Mouse (Mus musculus) CH12.LX (cell line): ENCODE data around the gene Snx5. TPM values are rescaled to one million over a fixed set of nuclear protein-coding genes. Genes with fewer than 3 reads are reported as not detected.

ENCODE experiments used
- DNase-seq: peaks from one replicate; pipeline ENCODE4 v3.0.0-alpha.2; 2013; ENCODE audit errors: extremely low read depth
- H3K27ac ChIP-seq: 2 replicates; pipeline ENCODE4 v1.5.1; 2012; ENCODE audit warnings: low read depth, mild to moderate bottlenecking, control low read depth, moderate library complexity; ENCODE audit not compliant: insufficient read depth
- H3K27me3 ChIP-seq: replicated peaks from 2 replicates; pipeline ENCODE3; 2012; ENCODE audit warnings: inconsistent platforms
- H3K36me3 ChIP-seq, 2 experiments: replicated peaks in 1 of 2; 2 replicates each; pipeline versions ENCODE3 to v1.6.1; 2012; ENCODE audit warnings: inconsistent platforms in 1 of 2, low read length in 1 of 2, mild to moderate bottlenecking in 1 of 2, mixed read lengths in 1 of 2, moderate library complexity in 1 of 2; ENCODE audit not compliant: control insufficient read depth in 1 of 2, insufficient read depth in 1 of 2
- H3K4me1 ChIP-seq, 2 experiments: 2 replicates each; pipeline ENCODE4 v1.6.1; 2012; ENCODE audit warnings: inconsistent platforms in 1 of 2, moderate library complexity in 1 of 2; ENCODE audit not compliant: insufficient read depth in 2 of 2, control insufficient read depth in 1 of 2
- H3K4me2 ChIP-seq: 2 replicates; pipeline ENCODE4 v1.6.1; 2012; ENCODE audit warnings: low read depth, mild to moderate bottlenecking, control low read depth; ENCODE audit not compliant: poor library complexity, insufficient read depth, severe bottlenecking
- H3K4me3 ChIP-seq, 3 experiments: fragments of 150-350 bp in 1 of 3; sonication (generic) in 1 of 3; replicated peaks in 1 of 3; 2 replicates each; pipeline versions ENCODE3 to v1.5.1; 2011 to 2012; ENCODE audit warnings: low read depth in 2 of 3, low read length in 2 of 3, mild to moderate bottlenecking in 2 of 3, moderate library complexity in 2 of 3, control low read depth in 1 of 3, improper control_type of control experiment in 1 of 3, inconsistent platforms in 1 of 3, mixed read lengths in 1 of 3; ENCODE audit not compliant: poor library complexity in 1 of 3
- H3K79me2 ChIP-seq: replicated peaks from 2 replicates; pipeline ENCODE4 v1.6.1; 2012; ENCODE audit warnings: mild to moderate bottlenecking, moderate library complexity; ENCODE audit not compliant: control insufficient read depth, poor library complexity, insufficient read depth, severe bottlenecking; ENCODE audit errors: extremely low read depth
- H3K9ac ChIP-seq: 2 replicates; pipeline ENCODE4 v1.6.1; 2012; ENCODE audit warnings: low read depth, mild to moderate bottlenecking, control low read depth, moderate library complexity; ENCODE audit not compliant: insufficient read depth
- H3K9me3 ChIP-seq: replicated peaks from 2 replicates; pipeline ENCODE3; 2012; ENCODE audit warnings: low read length, inconsistent platforms, mixed read lengths
- CHD1 ChIP-seq: IDR thresholded peaks from 2 replicates; pipeline ENCODE4 v1.6.1; 2012; ENCODE audit warnings: low read depth, low read length, improper control_type of control experiment, inconsistent platforms
- CHD2 ChIP-seq: IDR thresholded peaks from 2 replicates; pipeline ENCODE4 v1.6.1; 2011; ENCODE audit warnings: low read length, improper control_type of control experiment
- E2F4 ChIP-seq: IDR thresholded peaks from 2 replicates; pipeline ENCODE4 v1.6.1; 2011; ENCODE audit warnings: low read depth, low read length, improper control_type of control experiment; ENCODE audit not compliant: insufficient replicate concordance
- ELF1 ChIP-seq: IDR thresholded peaks from 2 replicates; pipeline ENCODE4 v1.6.1; 2014; ENCODE audit warnings: low read depth, mild to moderate bottlenecking, inconsistent platforms, low read length, improper control_type of control experiment
- EP300 ChIP-seq: IDR thresholded peaks from 2 replicates; pipeline ENCODE4 v1.6.1; 2011; ENCODE audit warnings: low read length, improper control_type of control experiment
- HCFC1 ChIP-seq: IDR thresholded peaks from 2 replicates; pipeline ENCODE4 v1.6.1; 2012; ENCODE audit warnings: low read depth, mild to moderate bottlenecking, inconsistent platforms, low read length, improper control_type of control experiment
- KAT2A ChIP-seq: IDR thresholded peaks from 2 replicates; pipeline ENCODE4 v1.6.1; 2012; ENCODE audit warnings: low read length, improper control_type of control experiment, inconsistent platforms; ENCODE audit not compliant: insufficient replicate concordance
- MAX ChIP-seq: IDR thresholded peaks from 2 replicates; pipeline ENCODE4 v1.6.1; 2011; ENCODE audit warnings: low read length, improper control_type of control experiment
- MAZ ChIP-seq: IDR thresholded peaks from 2 replicates; pipeline ENCODE4 v1.6.1; 2012; ENCODE audit warnings: low read depth, mild to moderate bottlenecking, inconsistent platforms, low read length, improper control_type of control experiment, moderate library complexity
- MEF2A ChIP-seq: IDR thresholded peaks from 2 replicates; pipeline ENCODE4 v1.6.1; 2014; ENCODE audit warnings: low read depth, mild to moderate bottlenecking, inconsistent platforms, low read length, improper control_type of control experiment, borderline replicate concordance
- MXI1 ChIP-seq: IDR thresholded peaks from 2 replicates; pipeline ENCODE4 v1.6.1; 2011; ENCODE audit warnings: mild to moderate bottlenecking, low read depth, low read length, improper control_type of control experiment
- MYC ChIP-seq: IDR thresholded peaks from 2 replicates; pipeline ENCODE4 v1.6.1; 2011; ENCODE audit warnings: low read depth, mild to moderate bottlenecking, improper control_type of control experiment, low read length
- PAX5 ChIP-seq: IDR thresholded peaks from 2 replicates; pipeline ENCODE4 v1.6.1; 2012; ENCODE audit warnings: low read length, inconsistent platforms, mixed read lengths
- POLR2A ChIP-seq: IDR thresholded peaks from 2 replicates; pipeline ENCODE4 v1.6.1; 2011; ENCODE audit warnings: low read depth, mild to moderate bottlenecking, improper control_type of control experiment, low read length
- RAD21 ChIP-seq: IDR thresholded peaks from 2 replicates; pipeline ENCODE4 v1.6.1; 2011; ENCODE audit warnings: low read depth, mild to moderate bottlenecking, low read length, improper control_type of control experiment, moderate library complexity
- RCOR1 ChIP-seq: conservative IDR thresholded peaks from 2 replicates; pipeline ENCODE4 v1.6.1; 2012; ENCODE audit warnings: low read depth, mild to moderate bottlenecking, inconsistent platforms, low read length, improper control_type of control experiment
- SIN3A ChIP-seq: IDR thresholded peaks from 2 replicates; pipeline ENCODE4 v1.6.1; 2012; ENCODE audit warnings: low read length, improper control_type of control experiment, inconsistent platforms
- SMC3 ChIP-seq: IDR thresholded peaks from 2 replicates; pipeline ENCODE4 v1.6.1; 2011; ENCODE audit warnings: low read depth, low read length, improper control_type of control experiment
- TCF12 ChIP-seq: IDR thresholded peaks from 2 replicates; pipeline ENCODE4 v1.6.1; 2014; ENCODE audit warnings: low read depth, mild to moderate bottlenecking, inconsistent platforms, low read length, improper control_type of control experiment
- UBTF ChIP-seq: IDR thresholded peaks from 2 replicates; pipeline ENCODE4 v1.6.1; 2012; ENCODE audit warnings: low read depth, mild to moderate bottlenecking, inconsistent platforms, low read length, improper control_type of control experiment, moderate library complexity
- USF1 ChIP-seq: IDR thresholded peaks from 2 replicates; pipeline ENCODE4 v1.6.1; 2014; ENCODE audit warnings: low read depth, mild to moderate bottlenecking, inconsistent platforms, low read length, improper control_type of control experiment
- USF2 ChIP-seq: conservative IDR thresholded peaks from 2 replicates; pipeline ENCODE4 v1.6.1; 2011; ENCODE audit warnings: low read depth, low read length, improper control_type of control experiment
- ZC3H11A ChIP-seq: IDR thresholded peaks from 2 replicates; pipeline ENCODE4 v1.6.1; 2012; ENCODE audit warnings: low read depth, mild to moderate bottlenecking, inconsistent platforms, low read length, improper control_type of control experiment
- ZNF384 ChIP-seq: IDR thresholded peaks from 2 replicates; pipeline ENCODE4 v1.6.1; 2012; ENCODE audit warnings: low read depth, low read length, improper control_type of control experiment, inconsistent platforms
- dilution Hi-C: fragments of 300-500 bp; cut with MboI; formaldehyde crosslinking; loops from 2 replicates; pipeline ENCODE4 v1.14.3; 2020; ENCODE audit warnings: low sequenced_read_pairs; ENCODE audit not compliant: extremely low pct_unique_long_range_greater_than_20kb, extremely low pct_ligation_motif_present
- in situ Hi-C: fragments of 300-500 bp; cut with MboI; formaldehyde crosslinking; loops from 3 replicates; pipeline ENCODE4 v1.14.3; 2019; ENCODE audit warnings: low sequenced_read_pairs, low pct_ligation_motif_present, low pct_unique_long_range_greater_than_20kb, mixed read lengths
- polyA plus RNA-seq: library from polyadenylated mRNA; unstranded; fragments of >175 nt; gene quantifications from 2 replicates; pipeline ENCODE4 v1.2.1, GENCODE M21; 2012; ENCODE audit warnings: low read depth; ENCODE audit not compliant: insufficient read length
- total RNA-seq, 2 experiments: library from RNA; depleted of rRNA; stranded (reverse); fragments of 300-350 nt in 1 of 2; fragments of >200 nt in 1 of 2; gene quantifications; 2 replicates each; pipeline ENCODE4 v1.2.3; 2012 to 2014

Snx5 gene
- total and polyA plus RNA-seq, 3 experiments: 380 to 1,220 (median 666) TPM

DNA sequence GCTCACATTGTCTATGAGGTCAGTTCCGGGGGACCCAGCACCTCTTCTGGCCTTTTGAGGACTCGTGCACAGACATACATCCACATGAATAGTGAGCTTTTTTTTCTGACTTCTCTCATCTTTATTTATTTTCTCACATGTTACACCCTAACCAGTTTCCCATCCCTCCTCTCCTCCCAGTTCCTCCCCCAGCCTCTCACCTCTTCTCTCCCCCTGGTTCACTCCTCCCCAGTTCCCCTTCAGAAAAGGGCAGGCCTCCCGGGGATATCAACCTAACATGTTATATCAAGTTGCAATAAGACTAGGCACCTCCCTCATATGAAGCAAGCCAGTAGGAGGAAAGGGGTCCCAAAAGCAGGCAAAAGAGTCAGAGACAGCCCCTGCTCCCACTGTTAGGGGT, 9.9 kb upstream of the Snx5 start:
- H3K4me3 ChIP-seq: no peak overlapping the region
- TF ChIP-seq TCF12 (no peak), USF2 (no peak), ZC3H11A (no peak), KAT2A (no peak), PAX5 (no peak), MYC (no peak), MAZ (no peak), USF1 (no peak), CHD1 (no peak), UBTF (no peak), RCOR1 (no peak), CHD2 (no peak), POLR2A (no peak)
- no peak overlapping the region for H3K27ac ChIP-seq
- H3K9ac ChIP-seq: no peak overlapping the region
- H3K27me3 ChIP-seq: no peaks in the 10 kb centered on the region
- no peak overlapping the region for H3K4me2 ChIP-seq
- DNase-seq: no peak
- in situ Hi-C loops: no loop called here
- H3K9me3 ChIP-seq: no peaks in the 10 kb centered on the region
- H3K79me2 ChIP-seq: no peaks in the 10 kb centered on the region; the same call in 1 of the 2 replicates
- dilution Hi-C loops: no loop called here
- H3K36me3 ChIP-seq: peaks cover 29 to 48% of the 10 kb centered on the region in 2 experiments
- peaks cover 4 to 18% of the 10 kb centered on the region in 2 experiments; a peak in 3 of 4 replicates for H3K4me1 ChIP-seq

DNA sequence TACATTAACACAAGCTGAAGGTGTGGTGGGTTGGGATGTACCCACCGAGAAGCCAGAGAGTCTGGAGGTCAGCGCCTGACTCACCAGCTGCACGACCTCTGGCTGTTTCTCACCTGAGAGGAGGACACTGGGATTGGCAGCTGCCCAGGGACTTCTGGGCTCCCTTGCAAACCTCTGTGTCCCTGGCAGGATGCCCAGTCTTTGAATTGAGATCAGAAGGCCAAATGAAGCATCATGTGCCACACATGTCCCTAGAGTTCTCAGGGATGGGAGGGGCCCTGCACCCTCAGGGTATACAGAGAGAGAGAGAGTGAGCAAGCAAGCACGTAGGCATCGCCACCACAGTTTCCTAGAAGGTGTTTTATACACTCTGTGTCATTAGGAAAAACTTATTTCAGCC, 9.0 kb upstream of the Snx5 start:
- Histone ChIP-seq H3K9ac (no peak overlapping the region), H3K36me3 (peaks cover 29 to 55% of the 10 kb centered on the region in 2 experiments), H3K4me2 (no peak overlapping the region), H3K4me1 (peaks cover 4 to 23% of the 10 kb centered on the region in 2 experiments; a peak in 3 of 4 replicates), H3K79me2 (peaks cover 3% of the 10 kb centered on the region; the same call in 1 of the 2 replicates), H3K9me3 (no peaks in the 10 kb centered on the region), H3K27ac (no peak overlapping the region), H3K4me3 (no peak overlapping the region), H3K27me3 (no peaks in the 10 kb centered on the region)
- dilution Hi-C loops: no loop called here
- in situ Hi-C loops: no loop called here
- DNase-seq: no peak
- TF ChIP-seq HCFC1 (no peak), MAX (no peak), ZNF384 (no peak), MAZ (no peak), RCOR1 (no peak), EP300 (no peak), E2F4 (no peak), CHD1 (no peak), SMC3 (no peak), SIN3A (no peak), USF1 (no peak), RAD21 (no peak), ZC3H11A (no peak), MXI1 (no peak), MEF2A (no peak), ELF1 (no peak)
